Mouse (Mus musculus) intestine, embryonic 14.5 days (tissue): ENCODE data around the gene Calhm2. TPM values are rescaled to one million over a fixed set of nuclear protein-coding genes. Genes with fewer than 3 reads are reported as not detected.

Source experiments
- ATAC-seq: fragments of 200-750 bp; cut with Nextera tagmentation; replicated peaks from 2 replicates; pipeline ENCODE4 v1.8.0; 2017; ENCODE audit warnings: low read depth, moderate number of reproducible peaks, moderate TSS enrichment, moderate library complexity; ENCODE audit not compliant: low FRiP score, low TSS enrichment
- DNase-seq: peaks from one replicate; pipeline ENCODE4 v3.0.0-alpha.2; 2018; ENCODE audit warnings: low spot score
- H3K27ac ChIP-seq: fragments of 300-500 bp; sonication (generic); 2 replicates; pipeline ENCODE4 v1.5.1; 2014; ENCODE audit warnings: low read depth, mild to moderate bottlenecking, control low read depth
- H3K27me3 ChIP-seq: fragments of 300-500 bp; sonication (generic); replicated peaks from 2 replicates; pipeline ENCODE4 v1.6.1; 2014; ENCODE audit warnings: low read length, control low read depth; ENCODE audit not compliant: control insufficient read depth, insufficient read depth
- H3K36me3 ChIP-seq: fragments of 300-500 bp; sonication (generic); 2 replicates; pipeline ENCODE4 v1.6.1; 2014; ENCODE audit warnings: low read length, control low read depth; ENCODE audit not compliant: control insufficient read depth, insufficient read depth
- H3K4me1 ChIP-seq: fragments of 300-500 bp; sonication (generic); replicated peaks from 2 replicates; pipeline ENCODE4 v1.6.1; 2014; ENCODE audit warnings: low read length, control low read depth, mixed read lengths; ENCODE audit not compliant: control insufficient read depth, insufficient read depth
- H3K4me2 ChIP-seq: fragments of 300-500 bp; sonication (generic); 2 replicates; pipeline ENCODE4 v1.6.1; 2014; ENCODE audit warnings: low read length
- H3K4me3 ChIP-seq: fragments of 300-500 bp; sonication (generic); 2 replicates; pipeline ENCODE4 v1.5.1; 2014; ENCODE audit warnings: low read depth, low read length, control low read depth, mixed read lengths
- H3K9ac ChIP-seq: fragments of 300-500 bp; sonication (generic); 2 replicates; pipeline ENCODE4 v1.6.1; 2014; ENCODE audit warnings: mild to moderate bottlenecking, low read length
- H3K9me3 ChIP-seq: fragments of 300-500 bp; sonication (generic); 2 replicates; pipeline ENCODE4 v1.6.1; 2016; ENCODE audit warnings: low read length, control low read depth; ENCODE audit not compliant: control insufficient read depth
- WGBS: fragments of 180-500 bp; shearing (Covaris S2); extraction: QIAGEN DNeasy Blood & Tissue Kit; methylation state at CpG from one replicate; pipeline ENCODE4 v1.1.7; 2014; 5-methylcytosine and 5-hydroxymethylcytosine counted together
- polyA plus RNA-seq: library from polyadenylated mRNA; unstranded; fragments of >200 nt; fragmentation: Nextera tagmentation; extraction: Ambion mirVana; gene quantifications from 2 replicates; pipeline ENCODE4 v1.2.1, GENCODE M21; 2014

Calhm2 gene
- polyA plus RNA-seq: 2.5 and 3.1 TPM in 2 replicates

DNA sequence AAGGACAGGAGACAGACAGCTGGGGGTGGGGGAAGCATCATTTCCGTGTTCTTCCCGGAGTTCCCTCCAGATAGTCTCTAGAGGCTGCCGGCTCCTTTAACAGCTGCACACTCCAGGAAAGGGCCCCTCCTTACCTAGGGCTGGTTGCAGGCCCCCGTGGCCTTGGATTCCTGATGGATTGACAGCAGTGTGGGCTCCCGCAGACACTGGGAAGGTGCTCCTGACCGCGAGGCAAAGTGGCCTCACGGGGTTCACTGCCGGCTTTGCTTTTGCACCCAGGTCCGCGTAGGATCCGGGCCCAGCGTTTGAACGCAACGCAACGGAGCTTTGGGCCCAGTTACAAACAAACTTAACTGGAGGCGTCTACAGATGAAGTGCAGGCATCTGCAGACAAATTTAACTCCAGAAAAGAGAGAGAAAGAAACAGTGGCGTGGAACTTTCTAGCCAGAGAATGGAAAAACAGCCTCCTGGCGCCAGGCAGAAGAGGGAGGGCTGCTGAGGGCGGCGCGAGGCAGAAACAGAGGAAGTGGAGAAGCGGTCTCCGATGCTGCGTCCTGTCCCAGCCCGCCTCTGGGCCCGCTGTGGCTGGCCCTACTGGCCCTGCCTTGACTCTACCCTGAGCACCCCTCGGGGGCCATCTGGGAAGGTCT, at the start of gene Calhm2:
Calhm2 (minus strand) TSS at position 524 of the 651 bp plus-strand sequence.
- H3K9ac ChIP-seq: peak within 1 kb of the TSS; percentile 70
- no peaks in the 10 kb centered on the region for H3K27me3 ChIP-seq
- H3K4me1 ChIP-seq: peaks cover 19% of the 10 kb centered on the region
- peak within 1 kb of the TSS; percentile 45 for H3K4me3 ChIP-seq
- peaks cover 19% of the 10 kb centered on the region for H3K36me3 ChIP-seq
- H3K4me2 ChIP-seq: peak within 1 kb of the TSS; percentile 76
- DNase-seq (peak; percentile 84), ATAC-seq (peak; percentile 74)
- 2% methylated on average over 28 of the region's 28 CpGs for WGBS
- H3K27ac ChIP-seq: peak within 1 kb of the TSS; percentile 89
- H3K9me3 ChIP-seq: no peaks in the 10 kb centered on the region

- DNase-seq (no peak), ATAC-seq (no peak)
- no peaks in the 10 kb centered on the region for H3K4me1 ChIP-seq
- 46% methylated on average over 15 of the region's 15 CpGs for WGBS
- no peak overlapping the region for H3K27ac ChIP-seq
- no peaks in the 10 kb centered on the region for H3K9me3 ChIP-seq
- H3K4me3 ChIP-seq: no peak overlapping the region
- H3K9ac ChIP-seq: no peak overlapping the region
- no peaks in the 10 kb centered on the region for H3K27me3 ChIP-seq
- H3K36me3 ChIP-seq: no peaks in the 10 kb centered on the region
- H3K4me2 ChIP-seq: no peak overlapping the region
Observed at GRCm38 (mm10) chr19:47186514-47187275, 48.6 kb upstream of the Calhm2 start.

DNA sequence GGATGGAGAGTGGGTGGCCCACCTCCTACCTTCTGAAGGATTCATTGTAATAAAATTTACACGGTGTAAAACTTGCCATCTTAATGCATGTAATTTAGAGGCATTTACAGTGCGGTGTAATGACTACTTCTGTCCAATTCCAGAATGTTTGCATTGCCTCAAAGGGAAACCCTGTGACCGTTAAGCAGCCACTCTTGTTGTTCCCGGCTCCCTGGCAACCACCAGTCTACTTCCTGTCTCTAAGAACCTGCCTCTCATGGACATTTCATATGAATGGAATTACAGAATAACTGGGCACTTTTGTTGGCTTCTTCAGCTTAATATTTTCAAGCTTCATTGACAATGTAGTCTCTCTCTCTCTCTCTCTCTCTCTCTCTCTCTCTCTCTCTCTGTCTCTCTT, 46.6 kb upstream of the Calhm2 start:
- DNase-seq (no peak), ATAC-seq (no peak)
- H3K9me3 ChIP-seq: no peaks in the 10 kb centered on the region
- H3K4me2 ChIP-seq: no peak overlapping the region
- H3K36me3 ChIP-seq: no peaks in the 10 kb centered on the region
- no peaks in the 10 kb centered on the region; the same call in 1 of the 2 replicates for H3K27me3 ChIP-seq
- H3K27ac ChIP-seq: no peak overlapping the region
- H3K4me3 ChIP-seq: no peak overlapping the region
- 52% methylated on average over 4 of the region's 4 CpGs for WGBS
- no peaks in the 10 kb centered on the region for H3K4me1 ChIP-seq
- H3K9ac ChIP-seq: no peak overlapping the region

GRCm38 (mm10) chr19:47184221-47184620, 46.1 kb upstream of the Calhm2 start:
- H3K4me2 ChIP-seq: no peak overlapping the region
- H3K9me3 ChIP-seq: no peaks in the 10 kb centered on the region
- H3K4me1 ChIP-seq: no peaks in the 10 kb centered on the region
- H3K27me3 ChIP-seq: peaks cover 3% of the 10 kb centered on the region; the same call in 1 of the 2 replicates
- H3K4me3 ChIP-seq: no peak overlapping the region
- no peaks in the 10 kb centered on the region for H3K36me3 ChIP-seq
- no peak for ATAC-seq
- DNase-seq: no peak
- no peak overlapping the region for H3K9ac ChIP-seq
- no peak overlapping the region for H3K27ac ChIP-seq
- WGBS: 71% methylated on average over 8 of the region's 8 CpGs

DNA sequence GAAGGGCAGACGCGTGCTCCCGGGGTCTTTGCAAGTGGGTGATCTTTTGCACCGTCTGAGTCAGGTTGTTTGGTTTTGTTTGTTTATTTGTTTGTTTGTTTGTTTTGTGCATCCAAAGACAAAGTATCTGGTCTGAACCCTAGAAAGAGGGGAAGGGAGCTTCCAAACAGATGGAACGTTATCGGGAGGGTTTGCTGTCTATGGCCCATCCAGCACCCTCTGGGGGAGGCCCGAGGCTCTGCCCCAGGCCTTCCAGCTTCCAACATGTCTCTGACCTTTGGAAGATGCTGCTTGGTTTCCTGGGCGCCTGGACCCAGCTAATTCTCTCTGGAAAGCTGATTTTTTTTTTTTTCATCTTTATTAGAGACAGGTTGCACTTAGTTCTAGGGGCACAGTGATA, 41.9 kb upstream of the Calhm2 start:
- Histone ChIP-seq H3K4me1 (peaks cover 5% of the 10 kb centered on the region; the same call in 1 of the 2 replicates), H3K36me3 (no peaks in the 10 kb centered on the region), H3K9ac (no peak overlapping the region), H3K9me3 (no peaks in the 10 kb centered on the region), H3K4me2 (peak overlapping the region; percentile 99), H3K4me3 (peak overlapping the region; percentile 61), H3K27ac (no peak overlapping the region), H3K27me3 (peaks cover 12% of the 10 kb centered on the region)
- WGBS: 23% methylated on average over 8 of the region's 8 CpGs
- DNase-seq (no peak), ATAC-seq (no peak)

GRCm38 (mm10) chr19:47179272-47179809, 41.2 kb upstream of the Calhm2 start:
- Histone ChIP-seq H3K4me3 (peak overlapping the region; percentile 61), H3K9me3 (no peaks in the 10 kb centered on the region), H3K27me3 (peaks cover 12% of the 10 kb centered on the region), H3K27ac (no peak overlapping the region), H3K4me2 (peak overlapping the region; percentile 99), H3K36me3 (no peaks in the 10 kb centered on the region), H3K4me1 (peaks cover 5% of the 10 kb centered on the region; the same call in 1 of the 2 replicates), H3K9ac (peak overlapping the region; percentile 67)
- peak; percentile 78 for DNase-seq
- 1% methylated on average over 33 of the region's 42 CpGs for WGBS
- no peak; the same call in 1 of the 2 replicates for ATAC-seq

- Histone ChIP-seq H3K27ac (0 out of 2 replicates have a peak within 1 kb of the TSS, but pooled peaks have one; percentile 47), H3K4me2 (peak within 1 kb of the TSS; percentile 99), H3K27me3 (peaks cover 12% of the 10 kb centered on the region), H3K36me3 (no peaks in the 10 kb centered on the region), H3K9ac (peak within 1 kb of the TSS; percentile 67), H3K4me1 (peaks cover 5% of the 10 kb centered on the region; the same call in 1 of the 2 replicates), H3K4me3 (peak within 1 kb of the TSS; percentile 61), H3K9me3 (no peaks in the 10 kb centered on the region)
- peak; percentile 83 for DNase-seq
- peak; percentile 65 for ATAC-seq
- under 1% methylated on average over 81 of the region's 98 CpGs for WGBS
Observed at GRCm38 (mm10) chr19:47178431-47179271, 40.6 kb upstream of the Calhm2 start, which contains the start of gene Neurl1a. TSS of gene Neurl1a (plus strand) at chr19:47178820.

DNA sequence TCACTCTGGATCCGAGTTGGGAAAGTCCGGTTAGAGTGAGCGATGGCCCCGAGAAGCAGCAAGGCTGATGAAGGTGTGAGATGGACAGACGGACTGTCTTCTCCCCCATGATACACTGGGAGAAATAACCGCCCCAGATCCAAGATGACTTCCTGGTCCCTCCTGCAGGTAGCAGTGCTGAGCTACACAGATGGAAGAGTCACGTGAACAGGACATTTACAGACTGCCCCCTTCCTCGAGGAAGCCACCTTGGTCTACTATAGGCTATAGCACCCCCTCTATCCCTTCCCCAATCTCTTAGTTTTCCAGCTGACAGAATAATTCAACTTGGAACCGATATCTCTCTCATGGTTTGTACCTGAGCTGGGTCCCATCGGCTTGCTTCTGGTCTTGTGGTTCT, 39.9 kb upstream of the Calhm2 start:
- H3K27me3 ChIP-seq: peaks cover 12% of the 10 kb centered on the region
- 29% methylated on average over 10 of the region's 10 CpGs for WGBS
- no peak overlapping the region for H3K9ac ChIP-seq
- no peak overlapping the region for H3K27ac ChIP-seq
- H3K36me3 ChIP-seq: no peaks in the 10 kb centered on the region
- H3K4me3 ChIP-seq: peak overlapping the region; percentile 61
- no peak for DNase-seq
- H3K4me2 ChIP-seq: peak overlapping the region; percentile 99
- H3K4me1 ChIP-seq: peaks cover 5% of the 10 kb centered on the region; the same call in 1 of the 2 replicates
- peak; percentile 13; the same call in 1 of the 2 replicates for ATAC-seq
- H3K9me3 ChIP-seq: no peaks in the 10 kb centered on the region
